Mouse (Mus musculus) lung, embryonic 15.5 days (tissue): Measurements from ENCODE around the gene Tex44. TPM values are rescaled to one million over a fixed set of nuclear protein-coding genes. Genes with fewer than 3 reads are reported as not detected.

Source experiments
- ATAC-seq: fragments of 200-750 bp; cut with Nextera tagmentation; 2 replicates; pipeline ENCODE4 v1.8.0; 2017; ENCODE audit warnings: moderate number of reproducible peaks, borderline replicate concordance; ENCODE audit not compliant: low FRiP score, low TSS enrichment; ENCODE audit errors: extremely low read depth
- H3K27ac ChIP-seq: fragments of 300-500 bp; sonication (generic); 2 replicates; pipeline ENCODE4 v1.5.1; 2015; ENCODE audit warnings: moderate library complexity, mild to moderate bottlenecking, inconsistent platforms
- H3K27me3 ChIP-seq: fragments of 300-500 bp; sonication (generic); 2 replicates; pipeline ENCODE4 v1.6.1; 2015; ENCODE audit warnings: inconsistent platforms
- H3K36me3 ChIP-seq: fragments of 300-500 bp; sonication (generic); 2 replicates; pipeline ENCODE4 v1.6.1; 2015; ENCODE audit warnings: inconsistent platforms
- H3K4me1 ChIP-seq: fragments of 300-500 bp; sonication (generic); 2 replicates; pipeline ENCODE4 v1.6.1; 2015; ENCODE audit warnings: inconsistent platforms
- H3K4me2 ChIP-seq: fragments of 300-500 bp; sonication (generic); 2 replicates; pipeline ENCODE4 v1.6.1; 2015; ENCODE audit warnings: inconsistent platforms, mild to moderate bottlenecking, moderate library complexity
- H3K4me3 ChIP-seq: fragments of 300-500 bp; sonication (generic); 2 replicates; pipeline ENCODE4 v1.5.1; 2015; ENCODE audit warnings: mild to moderate bottlenecking, inconsistent platforms
- H3K9ac ChIP-seq: fragments of 300-500 bp; sonication (generic); 2 replicates; pipeline ENCODE4 v1.6.1; 2015; ENCODE audit warnings: inconsistent platforms
- H3K9me3 ChIP-seq: fragments of 300-500 bp; sonication (generic); 2 replicates; pipeline ENCODE4 v1.6.1; 2016; ENCODE audit warnings: inconsistent platforms
- WGBS: fragments of 180-500 bp; shearing (Covaris S2); methylation state at CpG from one replicate; pipeline ENCODE4 v1.1.7; 2015; 5-methylcytosine and 5-hydroxymethylcytosine counted together
- polyA plus RNA-seq: library from polyadenylated mRNA; unstranded; fragments of >200 nt; fragmentation: Nextera tagmentation; extraction: Ambion mirVana; gene quantifications from 2 replicates; pipeline ENCODE4 v1.2.1, GENCODE M21; 2015

Gene Tex44
- polyA plus RNA-seq, 1 experiment from 2014 or later: not detected

DNA sequence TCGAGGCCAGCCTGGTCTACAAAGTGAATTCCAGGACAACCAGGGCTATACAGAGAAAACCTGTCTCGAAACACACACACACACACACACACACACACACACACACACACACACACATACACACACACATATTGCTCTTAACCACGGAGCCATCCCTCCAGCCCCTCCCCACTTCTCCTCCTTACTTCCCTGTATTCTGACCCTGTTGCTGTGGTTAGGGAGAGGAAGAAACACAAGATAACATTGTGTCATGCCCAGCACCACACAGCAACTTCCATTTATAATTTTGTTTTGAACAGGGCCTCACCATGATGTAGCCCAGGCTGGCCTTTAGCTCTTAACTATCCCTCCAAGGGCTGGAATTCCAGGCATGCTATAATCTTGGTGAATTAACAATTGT, 26.8 kb upstream of the Tex44 start:
- H3K4me2 ChIP-seq: no peak overlapping the region
- H3K4me1 ChIP-seq: no peaks in the 10 kb centered on the region
- no peak for ATAC-seq
- no peak overlapping the region for H3K27ac ChIP-seq
- 76% methylated on average over 3 of the region's 3 CpGs for WGBS
- no peak overlapping the region for H3K9ac ChIP-seq
- H3K36me3 ChIP-seq: no peaks in the 10 kb centered on the region
- H3K9me3 ChIP-seq: no peaks in the 10 kb centered on the region
- no peak overlapping the region for H3K4me3 ChIP-seq
- no peaks in the 10 kb centered on the region for H3K27me3 ChIP-seq

DNA sequence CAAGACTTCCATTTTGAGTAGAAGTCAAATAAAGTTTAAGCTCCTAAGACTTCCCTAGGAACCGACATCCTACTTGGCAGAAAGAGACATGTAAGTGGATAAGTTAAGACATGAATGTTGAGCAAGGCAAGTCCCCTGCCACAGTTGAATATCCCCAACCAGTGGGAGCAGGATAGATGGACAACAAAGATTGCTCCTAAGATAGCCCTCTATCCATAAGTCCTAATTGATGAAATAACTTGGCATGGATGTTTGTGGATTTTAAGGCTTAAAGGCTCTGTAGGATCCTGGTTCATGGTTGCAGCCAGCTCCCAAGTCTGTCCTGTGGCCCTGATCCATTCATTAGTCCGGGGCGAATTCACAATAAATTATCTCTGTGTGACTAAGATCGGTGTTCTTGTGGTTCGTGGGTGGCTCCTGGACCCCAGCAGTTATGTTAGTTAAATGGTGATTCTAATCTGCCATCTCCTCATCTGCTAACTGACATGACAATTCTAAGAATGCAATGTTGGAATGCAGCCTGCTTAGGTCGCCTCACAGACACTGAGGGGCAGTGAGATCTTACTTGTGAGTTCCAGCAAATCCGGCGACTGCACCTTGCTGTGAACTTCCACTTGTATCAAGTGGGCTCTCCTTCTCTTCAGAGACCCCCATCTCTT, 25.9 kb upstream of the Tex44 start:
- H3K4me1 ChIP-seq: no peaks in the 10 kb centered on the region
- no peak overlapping the region for H3K4me2 ChIP-seq
- H3K9me3 ChIP-seq: no peaks in the 10 kb centered on the region
- ATAC-seq: no peak
- H3K9ac ChIP-seq: no peak overlapping the region
- H3K27me3 ChIP-seq: no peaks in the 10 kb centered on the region
- H3K27ac ChIP-seq: no peak overlapping the region
- no peaks in the 10 kb centered on the region for H3K36me3 ChIP-seq
- H3K4me3 ChIP-seq: no peak overlapping the region
- 36% methylated on average over 8 of the region's 8 CpGs for WGBS

DNA sequence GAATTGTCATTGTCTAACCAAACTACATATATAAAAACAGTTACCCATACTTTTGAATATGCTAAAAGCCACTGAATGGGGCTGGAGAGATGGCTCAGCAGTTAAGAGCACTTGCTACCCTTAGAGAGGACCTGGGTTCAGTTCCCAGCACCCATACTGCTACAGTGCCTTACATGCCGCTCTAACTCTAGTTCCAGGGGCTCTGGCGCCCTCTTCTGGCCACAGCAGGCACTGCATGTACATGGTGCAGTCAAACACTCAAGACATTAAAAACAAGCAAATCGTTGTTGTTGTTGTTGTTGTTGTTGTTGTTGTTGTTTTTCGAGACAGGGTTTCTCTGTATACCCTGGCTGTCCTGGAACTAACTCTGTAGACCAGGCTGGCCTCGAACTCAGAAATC, 21.3 kb upstream of the Tex44 start:
- H3K4me3 ChIP-seq: no peak overlapping the region
- 55% methylated on average over 5 of the region's 5 CpGs for WGBS
- no peak overlapping the region for H3K27ac ChIP-seq
- no peak overlapping the region for H3K4me2 ChIP-seq
- H3K9ac ChIP-seq: no peak overlapping the region
- H3K4me1 ChIP-seq: peaks cover 4% of the 10 kb centered on the region; the same call in 1 of the 2 replicates
- H3K27me3 ChIP-seq: no peaks in the 10 kb centered on the region
- H3K9me3 ChIP-seq: no peaks in the 10 kb centered on the region
- H3K36me3 ChIP-seq: no peaks in the 10 kb centered on the region
- ATAC-seq: no peak

DNA sequence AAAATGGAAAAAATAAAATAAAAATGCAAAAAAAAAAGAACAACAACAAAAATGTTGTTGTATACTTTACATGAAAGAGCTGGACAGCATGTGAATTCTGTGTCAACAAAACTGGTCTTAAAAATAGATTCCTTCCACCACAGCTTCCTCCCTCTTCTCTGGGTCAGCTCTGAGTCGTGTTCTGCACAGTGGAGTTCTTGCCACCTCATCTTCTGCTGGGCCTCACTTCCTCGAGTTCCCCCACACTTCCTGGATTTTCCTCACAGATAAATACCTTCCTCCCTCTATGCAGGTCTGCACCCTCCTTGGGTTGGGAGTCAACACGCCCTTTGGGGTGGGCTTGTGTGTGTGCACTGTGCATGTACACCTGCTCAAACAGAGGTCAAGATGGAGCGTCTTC, 19.8 kb upstream of the Tex44 start:
- Histone ChIP-seq H3K9me3 (no peaks in the 10 kb centered on the region), H3K9ac (no peak overlapping the region), H3K36me3 (no peaks in the 10 kb centered on the region), H3K27ac (no peak overlapping the region), H3K4me2 (no peak overlapping the region), H3K27me3 (no peaks in the 10 kb centered on the region), H3K4me3 (no peak overlapping the region), H3K4me1 (peaks cover 4% of the 10 kb centered on the region; the same call in 1 of the 2 replicates)
- 59% methylated on average over 4 of the region's 4 CpGs for WGBS
- no peak for ATAC-seq

DNA sequence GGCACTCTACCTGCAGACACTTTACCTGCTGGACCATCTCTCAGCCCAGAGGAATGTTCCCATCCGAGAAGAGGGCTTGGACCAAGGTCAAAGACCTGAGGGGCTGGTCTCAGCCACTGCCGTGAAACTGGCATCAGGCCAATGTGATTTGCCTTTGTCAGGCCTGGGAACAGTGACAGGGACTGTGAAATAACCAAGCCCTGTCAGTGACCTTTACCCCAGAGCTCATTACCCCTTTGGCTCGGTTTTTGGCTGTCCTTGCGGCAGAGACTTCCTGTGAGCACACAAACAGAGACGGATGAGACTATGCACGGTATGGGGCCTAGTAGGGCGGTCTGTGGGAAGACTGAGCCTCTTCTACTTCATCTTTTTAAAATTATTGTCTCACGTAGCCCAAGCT, 19.2 kb upstream of the Tex44 start:
- Histone ChIP-seq H3K36me3 (no peaks in the 10 kb centered on the region), H3K27me3 (no peaks in the 10 kb centered on the region), H3K4me2 (no peak overlapping the region), H3K9ac (no peak overlapping the region), H3K9me3 (no peaks in the 10 kb centered on the region), H3K4me3 (no peak overlapping the region), H3K4me1 (peaks cover 4% of the 10 kb centered on the region; the same call in 1 of the 2 replicates), H3K27ac (no peak overlapping the region)
- WGBS: 45% methylated on average over 8 of the region's 8 CpGs
- ATAC-seq: no peak

DNA sequence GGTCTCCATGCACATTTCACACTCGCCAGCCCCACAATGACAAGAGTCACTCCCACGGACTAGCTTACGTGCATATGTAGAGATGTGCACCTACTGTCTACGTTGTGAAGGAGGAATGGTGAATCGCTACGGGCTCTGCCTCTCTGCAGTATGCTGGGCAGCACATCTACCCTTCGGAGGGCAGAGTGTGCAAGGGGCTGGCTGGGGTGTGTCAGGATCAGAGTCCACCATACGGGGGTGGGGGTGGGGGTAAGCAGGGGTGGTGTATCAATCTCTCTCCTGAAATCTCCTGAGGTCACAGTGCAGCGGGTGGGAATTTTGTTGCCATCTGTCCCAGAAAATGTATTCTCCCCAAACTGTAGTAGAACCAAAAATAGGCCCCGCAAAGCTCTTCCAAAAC, 17.6 kb upstream of the Tex44 start:
- Histone ChIP-seq H3K36me3 (no peaks in the 10 kb centered on the region), H3K4me1 (peaks cover 4% of the 10 kb centered on the region; the same call in 1 of the 2 replicates), H3K9ac (no peak overlapping the region), H3K4me2 (no peak overlapping the region), H3K9me3 (no peaks in the 10 kb centered on the region), H3K27ac (no peak overlapping the region), H3K4me3 (no peak overlapping the region), H3K27me3 (no peaks in the 10 kb centered on the region)
- no peak for ATAC-seq
- WGBS: 84% methylated on average over 10 of the region's 10 CpGs

DNA sequence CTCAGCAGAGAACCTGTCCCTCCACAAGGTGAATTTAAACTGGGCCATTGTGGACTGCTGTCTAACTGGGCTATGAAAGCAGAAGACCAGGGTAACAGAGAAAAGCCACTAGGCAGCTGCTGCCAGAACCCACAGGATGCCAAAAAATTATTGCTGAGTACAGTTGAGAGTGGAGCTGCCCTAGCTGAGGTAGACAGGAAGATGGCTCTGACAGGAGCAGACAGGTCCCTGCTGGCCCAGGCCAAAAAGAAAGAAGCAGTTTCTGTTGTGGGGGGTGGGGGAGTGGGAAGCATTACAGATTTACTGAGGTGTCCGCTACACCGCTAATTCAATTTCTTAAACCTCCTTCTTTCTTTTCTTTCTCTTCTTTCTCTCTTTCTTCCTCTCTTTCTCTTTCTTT, 16.7 kb upstream of the Tex44 start:
- H3K4me1 ChIP-seq: peaks cover 4% of the 10 kb centered on the region; the same call in 1 of the 2 replicates
- no peak for ATAC-seq
- H3K9ac ChIP-seq: no peak overlapping the region
- no peak overlapping the region for H3K4me3 ChIP-seq
- H3K27ac ChIP-seq: no peak overlapping the region
- H3K27me3 ChIP-seq: no peaks in the 10 kb centered on the region
- no peak overlapping the region for H3K4me2 ChIP-seq
- WGBS: 90% methylated on average over 2 of the region's 2 CpGs
- no peaks in the 10 kb centered on the region for H3K36me3 ChIP-seq
- H3K9me3 ChIP-seq: no peaks in the 10 kb centered on the region

DNA sequence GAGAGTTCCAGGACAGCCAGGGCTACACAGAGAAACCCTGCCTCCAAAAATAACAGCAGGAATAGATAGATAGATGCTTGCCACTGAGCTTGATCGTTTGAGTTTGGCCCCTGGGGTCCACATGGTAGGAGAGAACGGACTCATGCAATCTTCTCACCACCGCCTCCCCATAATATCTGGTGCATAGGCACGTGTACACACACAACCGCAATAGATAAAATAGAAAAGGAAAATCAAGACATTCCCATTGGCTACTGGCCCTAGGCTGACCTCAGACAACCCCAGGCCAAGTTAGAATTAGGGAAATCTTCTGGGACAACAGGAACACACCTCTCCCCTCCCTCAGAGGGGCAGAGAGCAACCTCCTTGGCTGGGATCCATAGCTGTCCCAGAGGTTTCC, 11.4 kb upstream of the Tex44 start:
- Histone ChIP-seq H3K4me2 (no peak overlapping the region), H3K9ac (no peak overlapping the region), H3K27me3 (no peaks in the 10 kb centered on the region), H3K4me3 (no peak overlapping the region), H3K9me3 (no peaks in the 10 kb centered on the region), H3K4me1 (no peaks in the 10 kb centered on the region), H3K36me3 (no peaks in the 10 kb centered on the region), H3K27ac (no peak overlapping the region)
- ATAC-seq: no peak
- 80% methylated on average over 5 of the region's 5 CpGs for WGBS

DNA sequence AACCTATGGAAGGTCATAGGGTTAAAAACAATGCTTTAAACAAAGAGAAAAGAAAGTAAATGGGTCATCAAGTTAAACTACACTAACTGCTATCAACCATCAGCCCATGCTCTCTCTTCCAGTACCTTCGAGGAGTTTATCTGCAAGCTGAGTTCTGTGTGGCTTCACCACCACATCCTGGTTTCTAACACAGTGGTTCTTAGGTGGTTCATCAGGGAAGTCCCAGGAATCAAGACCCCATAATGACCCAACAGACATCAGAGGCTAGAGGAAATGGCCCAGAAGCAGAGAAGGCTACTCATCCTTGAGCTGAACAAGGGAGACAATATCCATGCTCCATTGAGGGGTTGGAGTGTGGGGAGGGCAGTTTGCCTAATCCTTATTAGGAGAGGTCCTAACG, 11.0 kb upstream of the Tex44 start:
- H3K4me2 ChIP-seq: no peak overlapping the region
- 65% methylated on average over 2 of the region's 2 CpGs for WGBS
- ATAC-seq: no peak

DNA sequence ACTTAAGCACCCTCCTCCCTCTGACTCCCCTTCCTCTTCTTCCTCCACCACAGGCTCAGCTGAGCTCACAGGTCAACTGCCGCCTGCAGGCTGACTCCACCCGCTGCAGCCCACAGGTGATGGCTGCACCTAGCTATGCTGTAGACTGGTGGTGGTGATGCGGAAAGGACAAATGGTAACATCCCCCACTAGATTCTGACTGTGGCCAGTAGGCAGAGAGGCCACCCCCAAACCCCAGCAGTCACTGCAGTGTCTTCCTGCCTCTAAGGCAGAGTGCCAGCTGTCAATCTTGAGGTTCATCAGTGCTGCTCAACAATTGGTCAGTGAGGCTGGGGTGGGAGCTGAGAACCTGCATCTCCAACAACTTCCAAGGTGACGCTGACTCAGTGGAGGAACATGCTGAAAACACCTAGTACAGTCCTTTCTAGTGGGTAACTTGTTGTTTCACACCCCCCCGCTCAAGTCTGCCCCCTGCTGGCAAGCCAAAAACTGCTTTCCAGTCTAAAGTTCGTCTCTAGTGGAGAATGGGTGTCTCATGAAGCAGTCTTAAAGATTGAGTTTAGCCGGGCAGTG, 10.4 kb upstream of the Tex44 start:
- Histone ChIP-seq H3K4me1 (no peaks in the 10 kb centered on the region), H3K4me3 (no peak overlapping the region), H3K27me3 (no peaks in the 10 kb centered on the region), H3K4me2 (no peak overlapping the region), H3K9me3 (no peaks in the 10 kb centered on the region), H3K36me3 (no peaks in the 10 kb centered on the region), H3K27ac (no peak overlapping the region), H3K9ac (no peak overlapping the region)
- WGBS: 58% methylated on average over 7 of the region's 7 CpGs
- ATAC-seq: 0 out of 2 replicates have a peak, but pooled peaks have one; percentile 31

More for the DNA sequence above, 11.0 kb upstream of the Tex44 start:
- no peaks in the 10 kb centered on the region for H3K9me3 ChIP-seq
- no peaks in the 10 kb centered on the region for H3K36me3 ChIP-seq
- H3K9ac ChIP-seq: no peak overlapping the region
- no peaks in the 10 kb centered on the region for H3K4me1 ChIP-seq
- H3K27ac ChIP-seq: no peak overlapping the region
- H3K27me3 ChIP-seq: no peaks in the 10 kb centered on the region
- no peak overlapping the region for H3K4me3 ChIP-seq

DNA sequence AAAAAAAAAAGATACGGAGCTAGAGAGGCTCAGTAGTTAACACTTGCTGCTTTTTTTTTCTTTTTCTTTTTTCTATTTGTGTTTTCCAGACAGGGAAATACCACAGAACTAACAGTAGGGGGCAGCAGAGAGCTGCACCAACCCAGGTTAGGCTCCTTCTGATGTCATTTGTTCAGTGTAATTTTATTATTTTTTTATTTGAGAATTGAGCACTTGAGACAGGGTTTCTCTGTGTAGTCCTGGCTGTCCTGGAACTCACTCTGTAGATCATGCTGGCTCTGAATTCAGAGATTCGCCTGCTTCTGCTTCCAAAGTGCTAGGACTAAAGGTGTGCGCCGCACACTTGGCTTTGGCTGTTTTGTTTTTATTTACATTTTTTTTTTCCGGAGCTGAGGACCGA, 9.8 kb upstream of the Tex44 start:
- Histone ChIP-seq H3K4me3 (no peak overlapping the region), H3K36me3 (no peaks in the 10 kb centered on the region), H3K4me2 (no peak overlapping the region), H3K9me3 (no peaks in the 10 kb centered on the region), H3K4me1 (no peaks in the 10 kb centered on the region), H3K27ac (no peak overlapping the region), H3K9ac (no peak overlapping the region), H3K27me3 (no peaks in the 10 kb centered on the region)
- no peak for ATAC-seq
- 57% methylated on average over 6 of the region's 6 CpGs for WGBS

DNA sequence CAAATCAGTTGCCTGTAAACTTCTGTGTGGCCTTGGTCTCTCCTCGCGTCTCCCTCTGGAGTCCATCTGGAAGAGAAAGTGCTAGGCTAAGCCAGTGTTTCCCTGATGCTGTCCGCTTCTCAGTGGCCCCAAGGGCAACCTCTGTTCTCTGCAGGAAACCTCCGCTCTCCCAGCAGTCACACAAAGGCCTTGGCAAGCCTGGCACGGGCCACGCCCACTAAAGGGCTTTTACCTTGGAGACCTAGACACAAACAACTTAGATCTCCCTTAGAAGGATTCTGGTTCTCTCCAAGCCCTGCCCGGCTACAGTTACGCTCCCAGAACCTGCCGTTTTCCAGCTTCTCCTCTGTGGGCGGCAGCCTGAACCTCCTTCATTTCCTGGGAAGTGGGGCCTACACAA, 5.1 kb upstream of the Tex44 start:
- 50% methylated on average over 10 of the region's 10 CpGs for WGBS
- H3K27me3 ChIP-seq: no peaks in the 10 kb centered on the region
- no peak overlapping the region for H3K27ac ChIP-seq
- H3K9me3 ChIP-seq: no peaks in the 10 kb centered on the region
- H3K4me3 ChIP-seq: no peak overlapping the region
- H3K4me2 ChIP-seq: no peak overlapping the region
- H3K36me3 ChIP-seq: no peaks in the 10 kb centered on the region
- H3K4me1 ChIP-seq: no peaks in the 10 kb centered on the region
- ATAC-seq: no peak
- no peak overlapping the region for H3K9ac ChIP-seq
